Mouse (Mus musculus) neutrophil, adult 5-6 weeks (primary cell): ENCODE measurements around the gene Plekha7. TPM values are rescaled to one million over a fixed set of nuclear protein-coding genes. Genes with fewer than 3 reads are reported as not detected.

Source experiments
- ATAC-seq: fragments of 151-379, 151-347 bp; 2 replicates; pipeline ENCODE4 v1.8.0; 2017; ENCODE audit warnings: mild to moderate bottlenecking, moderate TSS enrichment; ENCODE audit not compliant: insufficient number of reproducible peaks, poor library complexity, low FRiP score, severe bottlenecking; ENCODE audit errors: extremely low read depth
- total RNA-seq: library from RNA; stranded (forward); fragments of 200-1000 nt; gene quantifications from 2 replicates; pipeline ENCODE4 v1.2.3, GENCODE M21; 2017

Plekha7 gene
- total RNA-seq, 1 experiment from 2014 or later = 5.4 TPM

GRCm38 (mm10) chr7:116258464-116259185, 49.6 kb downstream of the Plekha7 start:
- ATAC-seq = no peak

- ATAC-seq = no peak
These were observed 50.2 kb downstream of the Plekha7 start for GRCm38 (mm10) chr7:116257953-116258352.

- ATAC-seq = no peak
These were observed 52.5 kb downstream of the Plekha7 start for GRCm38 (mm10) chr7:116255664-116256063.

GRCm38 (mm10) chr7:116254660-116255059, 53.5 kb downstream of the Plekha7 start:
- no peak for ATAC-seq

GRCm38 (mm10) chr7:116252470-116252869, 55.7 kb downstream of the Plekha7 start:
- ATAC-seq = no peak

- ATAC-seq = no peak
These were observed 56.7 kb downstream of the Plekha7 start for GRCm38 (mm10) chr7:116251516-116251915.

- no peak for ATAC-seq
These were observed 59.6 kb downstream of the Plekha7 start for GRCm38 (mm10) chr7:116248536-116248935.

GRCm38 (mm10) chr7:116247377-116247729, 60.8 kb downstream of the Plekha7 start:
- ATAC-seq = no peak

- no peak for ATAC-seq
These were observed 61.3 kb downstream of the Plekha7 start for GRCm38 (mm10) chr7:116246696-116247376.

- ATAC-seq = peak; percentile 33; the same call in 1 of the 2 replicates
These were observed 62.1 kb downstream of the Plekha7 start for GRCm38 (mm10) chr7:116245815-116246695.

- no peak for ATAC-seq
These were observed 63.6 kb downstream of the Plekha7 start for GRCm38 (mm10) chr7:116244302-116245165.

- ATAC-seq = no peak
These were observed 65.4 kb downstream of the Plekha7 start for GRCm38 (mm10) chr7:116242810-116243209.

- ATAC-seq = no peak
These were observed 66.6 kb downstream of the Plekha7 start for GRCm38 (mm10) chr7:116241601-116242000.

GRCm38 (mm10) chr7:116240791-116241474, 67.2 kb downstream of the Plekha7 start:
- ATAC-seq = no peak

- ATAC-seq = no peak
These were observed 67.8 kb downstream of the Plekha7 start for GRCm38 (mm10) chr7:116240353-116240752.

GRCm38 (mm10) chr7:116238320-116238719, 69.9 kb downstream of the Plekha7 start:
- no peak for ATAC-seq

- ATAC-seq = no peak
These were observed 70.8 kb downstream of the Plekha7 start for GRCm38 (mm10) chr7:116237157-116237981.
